Mouse (Mus musculus): ENCODE measurements at regions not wholly inside any gene's neighbourhood (a gene's known extent, or its start where the extent isn't known, plus 50 kb on each side); places are given as distances from the start of the nearest gene placed in this dataset.

DNA sequence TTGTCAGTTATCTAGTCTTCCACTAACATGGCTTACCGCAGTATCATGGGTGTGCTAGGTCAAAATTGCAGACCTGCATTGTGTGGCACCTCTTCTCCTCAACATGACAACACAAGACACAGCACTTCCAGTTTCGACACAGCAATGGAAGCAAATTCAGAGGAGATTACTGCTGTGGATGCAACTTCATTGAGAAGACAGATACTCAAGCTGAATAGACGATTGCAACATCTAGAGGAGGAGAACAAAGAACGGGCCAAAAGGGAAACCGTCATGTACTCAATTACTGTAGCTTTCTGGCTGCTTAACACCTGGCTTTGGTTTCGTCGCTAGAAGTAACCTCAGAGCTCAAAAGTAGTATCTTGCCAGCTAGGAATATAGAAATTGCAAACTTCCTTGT lies 368.4 kb downstream of the Tex13c3 start:
- Histone ChIP-seq H3K4me3 (no peak overlapping the region), H3K27ac (no peak overlapping the region)
- TF ChIP-seq CTCF (conservative IDR thresholded peaks at IDR 0.05): no peak
- DNase-seq (ENCODE audit: low spot score in 2 of 2): no peak

DNA sequence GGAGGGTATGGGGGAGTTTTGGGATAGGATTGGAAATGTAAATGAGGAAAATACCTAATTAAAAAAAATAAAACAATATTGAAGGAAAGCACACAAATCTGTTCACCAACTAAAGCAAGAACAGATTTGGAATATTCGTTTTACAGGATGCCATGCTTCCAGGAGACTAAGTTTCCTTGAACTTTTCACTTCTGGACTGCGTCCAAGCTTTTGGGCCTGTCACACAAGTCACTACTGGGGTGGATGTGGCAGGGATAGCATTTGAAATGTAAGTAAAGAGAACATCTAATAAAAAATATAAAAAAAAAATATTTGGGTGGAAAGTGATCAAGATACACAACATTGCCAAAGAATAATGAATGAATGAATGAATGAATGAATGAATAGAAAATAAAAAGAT lies 378.2 kb downstream of the Tex13c3 start:
- no peak for TF ChIP-seq CTCF (conservative IDR thresholded peaks at IDR 0.05)
- no peak for DNase-seq (ENCODE audit: low spot score in 2 of 2)
- H3K27ac ChIP-seq: no peak overlapping the region
- H3K4me3 ChIP-seq: no peak overlapping the region

DNA sequence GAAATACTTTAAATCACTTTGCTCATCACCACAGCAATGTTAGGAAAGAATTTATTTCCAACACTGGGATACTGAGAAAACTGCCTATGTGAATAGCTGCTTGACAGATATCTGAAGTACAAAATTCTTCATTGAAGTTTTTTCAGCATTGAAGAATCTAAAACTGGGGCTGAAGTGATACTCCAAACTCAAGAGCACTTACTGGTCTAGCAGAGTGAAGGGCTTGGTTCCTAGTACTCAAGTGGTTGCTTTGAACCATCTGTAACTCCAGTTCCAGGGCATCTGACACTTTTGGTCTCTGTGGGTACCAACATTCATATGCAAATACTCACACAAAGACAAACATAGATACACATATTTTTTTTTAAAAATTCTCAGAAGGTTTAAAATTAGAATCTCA lies 385.2 kb downstream of the Tex13c3 start:
- TF ChIP-seq CTCF (conservative IDR thresholded peaks at IDR 0.05): no peak
- no peak overlapping the region for H3K27ac ChIP-seq
- H3K4me3 ChIP-seq: no peak overlapping the region
- DNase-seq (ENCODE audit: low spot score in 2 of 2): no peak

DNA sequence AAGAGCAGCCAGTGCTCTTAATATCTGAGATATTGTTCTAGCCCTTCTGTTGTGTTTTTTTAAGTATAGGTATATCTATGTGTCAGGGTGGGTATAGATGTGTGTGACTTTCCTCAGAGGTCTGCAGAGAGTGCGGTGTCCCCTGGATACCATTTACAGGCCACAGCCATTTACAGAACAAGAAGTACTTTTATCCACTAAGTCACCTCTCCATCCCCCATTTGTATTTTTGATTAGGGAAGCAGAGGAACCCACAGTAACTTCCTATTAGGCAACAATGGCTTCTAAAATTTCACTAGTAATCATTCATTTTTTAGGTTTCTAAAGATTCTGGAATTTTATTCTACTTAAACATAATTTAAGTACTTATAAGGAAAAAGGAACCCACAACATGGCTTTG lies 396.7 kb downstream of the Tex13c3 start:
- no peak for TF ChIP-seq CTCF (conservative IDR thresholded peaks at IDR 0.05)
- H3K4me3 ChIP-seq: no peak overlapping the region
- no peak for DNase-seq (ENCODE audit: low spot score in 2 of 2)
- H3K27ac ChIP-seq: no peak overlapping the region

DNA sequence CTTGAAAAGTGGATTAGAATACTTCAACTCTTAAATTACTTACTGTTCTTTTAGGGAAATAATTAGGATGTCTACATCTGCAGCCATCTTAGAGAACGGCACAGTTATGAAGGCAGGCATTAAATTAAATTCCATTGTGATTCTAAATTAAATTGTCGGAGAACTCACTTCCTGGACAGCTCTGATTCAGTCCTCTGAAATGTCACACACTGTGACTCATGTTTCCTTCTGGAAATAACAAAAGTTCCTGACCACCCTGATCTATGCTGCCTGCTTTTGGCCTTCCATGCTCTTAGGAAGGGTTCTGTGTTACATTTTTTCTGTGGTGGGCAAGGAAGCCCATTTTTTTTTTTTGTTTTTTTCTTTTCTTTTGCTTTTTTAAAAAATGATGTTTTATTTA lies 401.1 kb downstream of the Tex13c3 start:
- Histone ChIP-seq H3K27ac (no peak overlapping the region), H3K4me3 (no peak overlapping the region)
- TF ChIP-seq CTCF (conservative IDR thresholded peaks at IDR 0.05): no peak
- DNase-seq (ENCODE audit: low spot score in 2 of 2): no peak

Small RNA genes in the stretch of these regions (microRNA-seq; reads per million reads assigned to microRNA genes)
- gene Mir221: 5,919 to 11,272 reads per million in 2 experiments
- 1,330 to 2,105 reads per million in 2 experiments for gene Mir222
